Mouse (Mus musculus): ENCODE data around the gene Cyp46a1. TPM values are rescaled to one million over a fixed set of nuclear protein-coding genes. Genes with fewer than 3 reads are reported as not detected.

The Cyp46a1 gene
- total RNA-seq, 1 experiment = 0.98 TPM

DNA sequence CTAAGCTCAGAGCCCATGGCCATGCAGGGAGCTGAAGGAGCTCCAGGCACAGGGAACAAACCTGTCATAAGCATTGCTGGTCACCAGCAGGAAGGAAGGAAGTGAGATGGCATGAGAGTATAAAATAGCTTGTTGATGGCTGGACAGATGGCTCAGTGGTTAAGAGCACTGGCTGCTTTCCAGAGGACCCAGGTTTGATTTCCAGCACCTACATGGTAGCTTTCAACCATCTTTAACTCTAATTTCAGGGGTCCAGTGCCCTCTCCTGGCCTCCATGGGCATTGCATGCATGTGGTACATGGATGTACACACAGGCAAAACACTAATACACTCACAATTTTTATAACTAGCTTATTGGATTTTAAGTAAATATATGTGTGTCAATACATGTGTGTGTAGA, 21.8 kb downstream of the Cyp46a1 start:
- Histone ChIP-seq H3K36me3 (ENCODE audit: control insufficient read depth, insufficient read depth, low read length, poor library complexity, severe bottlenecking) (no peaks in the 10 kb centered on the region), H3K4me1 (ENCODE audit: control insufficient read depth in 2 of 2, insufficient read depth in 2 of 2, low read length in 2 of 2, poor library complexity in 1 of 2) (no peaks in the 10 kb centered on the region), H3K4me3 (ENCODE audit: insufficient read depth in 1 of 2, low read depth in 1 of 2, low read length in 2 of 2, poor library complexity in 1 of 2, severe bottlenecking in 1 of 2) (no peak overlapping the region), H3K27ac (ENCODE audit: insufficient read depth, low read depth, low read length, poor library complexity, severe bottlenecking) (no peak overlapping the region), H3K9ac (ENCODE audit: insufficient read depth, low read depth, low read length, poor library complexity, severe bottlenecking) (no peak overlapping the region), H3K9me3 (ENCODE audit: control insufficient read depth, insufficient read depth, low read depth, low read length) (no peaks in the 10 kb centered on the region)
- DNase-seq (ENCODE audit: low read depth, low spot score) = no peak
- in situ Hi-C loops (cut with MboI; ENCODE audit: low sequenced_read_pairs in 2 of 2, unreplicated experiment in 2 of 2) = loop anchor here in 1 of 2 experiments (25.0 kb wide), 1 partner anchor 131 kb away; no protein-coding TSS in a partner anchor
- TF ChIP-seq CHD2 (IDR thresholded peaks at IDR 0.05; ENCODE audit: low read depth, low read length) = no peak
- no peak for TF ChIP-seq ZC3H11A (IDR thresholded peaks at IDR 0.05; ENCODE audit: borderline replicate concordance, low read depth, low read length)
- TF ChIP-seq HCFC1 (IDR thresholded peaks at IDR 0.05; ENCODE audit: borderline replicate concordance, insufficient read depth, low read length) = no peak
- no peak for TF ChIP-seq MAFK (IDR thresholded peaks at IDR 0.05; ENCODE audit: insufficient read depth, low read depth, low read length)
- TF ChIP-seq ZNF384 (IDR thresholded peaks at IDR 0.05; ENCODE audit: low read depth, low read length) = no peak

DNA sequence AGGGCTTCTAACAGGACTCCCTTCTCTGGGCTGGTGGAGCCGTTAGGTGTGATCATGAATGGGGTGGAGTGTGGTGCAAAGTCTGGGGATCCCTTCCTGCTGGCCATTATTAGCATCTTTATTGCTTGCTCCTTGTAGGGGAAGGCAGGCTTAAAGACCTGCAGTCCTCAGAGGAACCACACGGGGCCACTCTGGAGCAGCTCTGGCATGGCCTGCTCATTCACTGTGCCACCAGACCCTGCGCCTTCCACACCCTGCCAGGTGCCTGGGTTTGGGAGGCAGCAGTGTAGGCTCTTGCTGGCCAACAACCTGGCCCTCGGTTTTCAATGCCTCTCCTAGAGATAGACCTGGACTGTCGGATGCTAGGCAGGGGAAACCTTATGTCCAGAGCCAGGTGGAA, 29.6 kb downstream of the Cyp46a1 start:
- Histone ChIP-seq H3K9me3 (ENCODE audit: control insufficient read depth, insufficient read depth, low read depth, low read length) (no peaks in the 10 kb centered on the region), H3K36me3 (ENCODE audit: control insufficient read depth, insufficient read depth, low read length, poor library complexity, severe bottlenecking) (no peaks in the 10 kb centered on the region), H3K4me3 (ENCODE audit: insufficient read depth in 1 of 2, low read depth in 1 of 2, low read length in 2 of 2, poor library complexity in 1 of 2, severe bottlenecking in 1 of 2) (no peak overlapping the region), H3K9ac (ENCODE audit: insufficient read depth, low read depth, low read length, poor library complexity, severe bottlenecking) (no peak overlapping the region), H3K27ac (ENCODE audit: insufficient read depth, low read depth, low read length, poor library complexity, severe bottlenecking) (no peak overlapping the region), H3K4me1 (ENCODE audit: control insufficient read depth in 2 of 2, insufficient read depth in 2 of 2, low read length in 2 of 2, poor library complexity in 1 of 2) (peaks cover 0 to 11% of the 10 kb centered on the region in 2 experiments; a peak in 1 of 4 replicates)
- peak; percentile 54 for DNase-seq (ENCODE audit: low read depth, low spot score)
- no peak for TF ChIP-seq MAFK (IDR thresholded peaks at IDR 0.05; ENCODE audit: insufficient read depth, low read depth, low read length)
- TF ChIP-seq CHD2 (IDR thresholded peaks at IDR 0.05; ENCODE audit: low read depth, low read length) = no peak
- TF ChIP-seq ZC3H11A (IDR thresholded peaks at IDR 0.05; ENCODE audit: borderline replicate concordance, low read depth, low read length) = 0 out of 2 replicates have a peak, but pooled peaks have one; percentile 35
- no peak for TF ChIP-seq ZNF384 (IDR thresholded peaks at IDR 0.05; ENCODE audit: low read depth, low read length)
- peak; percentile 29; the same call in 1 of the 2 replicates for TF ChIP-seq HCFC1 (IDR thresholded peaks at IDR 0.05; ENCODE audit: borderline replicate concordance, insufficient read depth, low read length)
- in situ Hi-C loops (cut with MboI; ENCODE audit: low sequenced_read_pairs in 2 of 2, unreplicated experiment in 2 of 2) = loop anchor here in 1 of 2 experiments (25.0 kb wide), 1 partner anchor 124 kb away; no protein-coding TSS in a partner anchor

DNA sequence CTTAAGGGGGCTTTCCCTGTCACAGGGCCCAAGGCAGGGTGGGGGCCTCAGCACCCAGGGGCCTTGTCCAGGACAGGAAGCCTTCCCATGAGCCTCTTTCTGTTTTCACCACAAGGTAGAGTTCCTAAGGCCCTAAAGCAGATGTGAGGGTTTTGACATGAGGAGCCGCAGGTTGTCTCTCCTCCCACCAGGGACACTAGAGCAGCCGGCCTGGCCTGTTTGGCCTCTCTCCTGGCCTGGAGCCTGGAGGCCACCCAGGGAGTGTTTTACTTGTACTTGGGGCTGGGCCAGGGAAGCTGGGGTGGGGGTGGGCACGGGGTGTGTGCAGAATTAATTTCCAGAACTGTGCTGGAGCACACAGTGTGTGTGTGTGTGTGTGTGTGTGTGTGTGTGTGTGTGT, 31.2 kb downstream of the Cyp46a1 start:
- H3K36me3 ChIP-seq (ENCODE audit: control insufficient read depth, insufficient read depth, low read length, poor library complexity, severe bottlenecking) = no peaks in the 10 kb centered on the region
- no peak overlapping the region for H3K27ac ChIP-seq (ENCODE audit: insufficient read depth, low read depth, low read length, poor library complexity, severe bottlenecking)
- no peak for DNase-seq (ENCODE audit: low read depth, low spot score)
- H3K9ac ChIP-seq (ENCODE audit: insufficient read depth, low read depth, low read length, poor library complexity, severe bottlenecking) = no peak overlapping the region
- no peaks in the 10 kb centered on the region for H3K9me3 ChIP-seq (ENCODE audit: control insufficient read depth, insufficient read depth, low read depth, low read length)
- in situ Hi-C loops (cut with MboI; ENCODE audit: low sequenced_read_pairs in 2 of 2, unreplicated experiment in 2 of 2) = loop anchor here in 1 of 2 experiments (25.0 kb wide), 1 partner anchor 122 kb away; no protein-coding TSS in a partner anchor
- no peak overlapping the region for H3K4me3 ChIP-seq (ENCODE audit: insufficient read depth in 1 of 2, low read depth in 1 of 2, low read length in 2 of 2, poor library complexity in 1 of 2, severe bottlenecking in 1 of 2)
- peaks cover 0 to 11% of the 10 kb centered on the region in 2 experiments; a peak in 1 of 4 replicates for H3K4me1 ChIP-seq (ENCODE audit: control insufficient read depth in 2 of 2, insufficient read depth in 2 of 2, low read length in 2 of 2, poor library complexity in 1 of 2)
- TF ChIP-seq CHD2 (IDR thresholded peaks at IDR 0.05; ENCODE audit: low read depth, low read length) (no peak), MAFK (IDR thresholded peaks at IDR 0.05; ENCODE audit: insufficient read depth, low read depth, low read length) (no peak), HCFC1 (IDR thresholded peaks at IDR 0.05; ENCODE audit: borderline replicate concordance, insufficient read depth, low read length) (no peak), ZC3H11A (IDR thresholded peaks at IDR 0.05; ENCODE audit: borderline replicate concordance, low read depth, low read length) (no peak), ZNF384 (IDR thresholded peaks at IDR 0.05; ENCODE audit: low read depth, low read length) (no peak)

DNA sequence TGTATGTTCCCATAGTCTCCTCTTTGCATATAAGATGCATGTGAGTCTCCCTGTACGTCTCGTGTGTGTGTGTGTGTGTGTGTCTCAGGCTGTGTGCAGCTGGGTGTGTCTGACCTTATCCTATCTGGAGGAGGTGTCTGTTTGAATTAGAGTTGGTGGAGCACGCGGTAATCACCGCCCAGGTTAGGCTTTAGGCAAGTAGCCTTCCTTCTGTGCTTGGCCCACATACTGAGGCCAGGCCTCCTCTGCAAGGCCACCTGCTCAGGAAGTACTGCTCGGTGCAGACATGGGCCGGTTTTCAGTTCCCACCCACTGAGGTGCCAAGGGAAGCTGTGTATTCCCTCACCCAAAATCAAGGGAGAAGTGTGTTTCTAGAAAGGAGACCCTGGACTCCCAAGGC, 31.7 kb downstream of the Cyp46a1 start:
- Histone ChIP-seq H3K27ac (ENCODE audit: insufficient read depth, low read depth, low read length, poor library complexity, severe bottlenecking) (no peak overlapping the region), H3K36me3 (ENCODE audit: control insufficient read depth, insufficient read depth, low read length, poor library complexity, severe bottlenecking) (no peaks in the 10 kb centered on the region), H3K9ac (ENCODE audit: insufficient read depth, low read depth, low read length, poor library complexity, severe bottlenecking) (no peak overlapping the region), H3K9me3 (ENCODE audit: control insufficient read depth, insufficient read depth, low read depth, low read length) (no peaks in the 10 kb centered on the region), H3K4me3 (ENCODE audit: insufficient read depth in 1 of 2, low read depth in 1 of 2, low read length in 2 of 2, poor library complexity in 1 of 2, severe bottlenecking in 1 of 2) (no peak overlapping the region), H3K4me1 (ENCODE audit: control insufficient read depth in 2 of 2, insufficient read depth in 2 of 2, low read length in 2 of 2, poor library complexity in 1 of 2) (peaks cover 0 to 11% of the 10 kb centered on the region in 2 experiments; a peak in 1 of 4 replicates)
- DNase-seq (ENCODE audit: low read depth, low spot score) = no peak
- TF ChIP-seq ZNF384 (IDR thresholded peaks at IDR 0.05; ENCODE audit: low read depth, low read length) (no peak), CHD2 (IDR thresholded peaks at IDR 0.05; ENCODE audit: low read depth, low read length) (no peak), MAFK (IDR thresholded peaks at IDR 0.05; ENCODE audit: insufficient read depth, low read depth, low read length) (no peak), ZC3H11A (IDR thresholded peaks at IDR 0.05; ENCODE audit: borderline replicate concordance, low read depth, low read length) (no peak), HCFC1 (IDR thresholded peaks at IDR 0.05; ENCODE audit: borderline replicate concordance, insufficient read depth, low read length) (no peak)
- in situ Hi-C loops (cut with MboI; ENCODE audit: low sequenced_read_pairs in 2 of 2, unreplicated experiment in 2 of 2) = loop anchor here in 1 of 2 experiments (25.0 kb wide), 1 partner anchor 121 kb away; no protein-coding TSS in a partner anchor

Measured in ES-E14 (cell line).